Mouse (Mus musculus) liver, adult 2 months (tissue): Measurements from ENCODE around the gene Atrnl1. TPM values are rescaled to one million over a fixed set of nuclear protein-coding genes. Genes with fewer than 3 reads are reported as not detected.

Experiments used
- DNase-seq: peaks from one replicate; pipeline ENCODE4 v3.0.0-alpha.2; 2011; ENCODE audit warnings: low read depth, low spot score; ENCODE audit errors: extremely low read depth
- H3K27ac ChIP-seq: fragments of 200-500 bp; replicated peaks from 2 replicates; pipeline ENCODE4 v1.5.1; 2012; ENCODE audit warnings: low read depth, mild to moderate bottlenecking, control low read depth, inconsistent platforms, low read length; ENCODE audit not compliant: insufficient read depth
- H3K27me3 ChIP-seq: fragments of 200-500 bp; 2 replicates; pipeline ENCODE4 v1.6.1; 2012; ENCODE audit warnings: mild to moderate bottlenecking, moderate library complexity, low read length, inconsistent platforms; ENCODE audit not compliant: control insufficient read depth, insufficient read depth
- H3K36me3 ChIP-seq: fragments of 200-500 bp; 2 replicates; pipeline ENCODE4 v1.6.1; 2012; ENCODE audit warnings: low read length, inconsistent platforms; ENCODE audit not compliant: control insufficient read depth, insufficient read depth
- H3K4me1 ChIP-seq: fragments of 200-500 bp; 2 replicates; pipeline ENCODE4 v1.6.1; 2011; ENCODE audit warnings: low read length; ENCODE audit not compliant: control insufficient read depth, insufficient read depth
- H3K4me3 ChIP-seq: fragments of 200-500 bp; 2 replicates; pipeline ENCODE4 v1.5.1; 2011; ENCODE audit warnings: low read depth, mild to moderate bottlenecking, control low read depth, low read length, moderate library complexity; ENCODE audit not compliant: insufficient read depth
- H3K79me2 ChIP-seq: fragments of 200-500 bp; 2 replicates; pipeline ENCODE4 v1.6.1; 2012; ENCODE audit warnings: inconsistent platforms, mild to moderate bottlenecking, low read length, moderate library complexity; ENCODE audit not compliant: control insufficient read depth, insufficient read depth
- H3K9ac ChIP-seq: fragments of 200-500 bp; 2 replicates; pipeline ENCODE4 v1.6.1; 2012; ENCODE audit warnings: low read depth, mild to moderate bottlenecking, control low read depth, inconsistent platforms, low read length
- CTCF ChIP-seq: fragments of 200-500 bp; IDR thresholded peaks from 2 replicates; pipeline ENCODE4 v1.5.1; 2011; ENCODE audit warnings: low read depth, low read length, control low read depth
- POLR2A ChIP-seq: fragments of 200-500 bp; IDR thresholded peaks from 2 replicates; pipeline ENCODE4 v1.6.1; 2011; ENCODE audit warnings: low read length, control low read depth; ENCODE audit not compliant: insufficient read depth; ENCODE audit errors: extremely low read depth
- WGBS: fragments of 180-500 bp; shearing (Covaris S2); methylation state at CpG from one replicate; pipeline ENCODE4 v1.1.7; 2018; 5-methylcytosine and 5-hydroxymethylcytosine counted together
- polyA plus RNA-seq: library from polyadenylated mRNA; depleted of rRNA; stranded (reverse); fragments of >200 nt; gene quantifications from 2 replicates; pipeline ENCODE4 v1.2.3, GENCODE M21; 2012
- total RNA-seq: library from RNA; depleted of rRNA; stranded (reverse); fragments of >200 nt; gene quantifications from 2 replicates; pipeline ENCODE4 v1.2.3, GENCODE M21; 2014

The Atrnl1 gene
- total and polyA plus RNA-seq, 2 experiments, result 5.2 to 25.4 TPM

- TF ChIP-seq POLR2A (no peak), CTCF (no peak)
- Histone ChIP-seq H3K4me1 (no peaks in the 10 kb centered on the region), H3K9ac (no peak overlapping the region), H3K4me3 (no peak overlapping the region), H3K79me2 (no peaks in the 10 kb centered on the region), H3K27ac (no peak overlapping the region), H3K27me3 (no peaks in the 10 kb centered on the region), H3K36me3 (no peaks in the 10 kb centered on the region; the same call in 1 of the 2 replicates)
- WGBS, result 91% methylated on average over 9 of the region's 9 CpGs
- no peak for DNase-seq
Measured at GRCm38 (mm10) chr19:57802207-57802606, 191.4 kb downstream of the Atrnl1 start.

GRCm38 (mm10) chr19:57802771-57803482 lies 192.1 kb downstream of the Atrnl1 start:
- H3K27me3 ChIP-seq, result no peaks in the 10 kb centered on the region
- H3K9ac ChIP-seq, result no peak overlapping the region
- H3K27ac ChIP-seq, result no peak overlapping the region
- H3K4me1 ChIP-seq, result no peaks in the 10 kb centered on the region
- WGBS, result 78% methylated on average over 14 of the region's 14 CpGs
- H3K4me3 ChIP-seq, result no peak overlapping the region
- H3K79me2 ChIP-seq, result no peaks in the 10 kb centered on the region
- no peak for DNase-seq
- TF ChIP-seq POLR2A (no peak), CTCF (no peak)
- H3K36me3 ChIP-seq, result no peaks in the 10 kb centered on the region

- TF ChIP-seq POLR2A (no peak), CTCF (no peak)
- no peaks in the 10 kb centered on the region for H3K27me3 ChIP-seq
Measured at GRCm38 (mm10) chr19:57803483-57803820, 192.6 kb downstream of the Atrnl1 start.

GRCm38 (mm10) chr19:57808363-57808762 lies 197.5 kb downstream of the Atrnl1 start:
- Histone ChIP-seq H3K36me3 (no peaks in the 10 kb centered on the region), H3K27me3 (no peaks in the 10 kb centered on the region), H3K27ac (no peak overlapping the region), H3K4me3 (no peak overlapping the region), H3K79me2 (no peaks in the 10 kb centered on the region), H3K4me1 (no peaks in the 10 kb centered on the region), H3K9ac (no peak overlapping the region)
- TF ChIP-seq POLR2A (no peak), CTCF (no peak)
- WGBS, result 99% methylated on average over 2 of the region's 2 CpGs
- no peak for DNase-seq

More at GRCm38 (mm10) chr19:57803483-57803820, 192.6 kb downstream of the Atrnl1 start:
- Histone ChIP-seq H3K36me3 (no peaks in the 10 kb centered on the region), H3K4me1 (no peaks in the 10 kb centered on the region), H3K4me3 (no peak overlapping the region), H3K9ac (no peak overlapping the region), H3K79me2 (no peaks in the 10 kb centered on the region), H3K27ac (no peak overlapping the region)
- no peak for DNase-seq
- 48% methylated on average over 3 of the region's 3 CpGs for WGBS

GRCm38 (mm10) chr19:57814291-57814690 lies 203.5 kb downstream of the Atrnl1 start:
- no peak for TF ChIP-seq CTCF
- no peak for TF ChIP-seq POLR2A

GRCm38 (mm10) chr19:57816221-57816996 lies 205.6 kb downstream of the Atrnl1 start:
- H3K36me3 ChIP-seq, result no peaks in the 10 kb centered on the region
- DNase-seq, result peak; percentile 10
- H3K27me3 ChIP-seq, result no peaks in the 10 kb centered on the region
- TF ChIP-seq CTCF (peak; percentile 45; the same call in 1 of the 2 replicates), POLR2A (no peak)
- 90% methylated on average over 17 of the region's 17 CpGs for WGBS
- H3K27ac ChIP-seq, result no peak overlapping the region
- H3K9ac ChIP-seq, result no peak overlapping the region
- no peak overlapping the region for H3K4me3 ChIP-seq
- H3K79me2 ChIP-seq, result no peaks in the 10 kb centered on the region; the same call in 1 of the 2 replicates
- no peaks in the 10 kb centered on the region for H3K4me1 ChIP-seq

More at GRCm38 (mm10) chr19:57814291-57814690, 203.5 kb downstream of the Atrnl1 start:
- no peaks in the 10 kb centered on the region for H3K4me1 ChIP-seq
- no peak overlapping the region for H3K9ac ChIP-seq
- H3K4me3 ChIP-seq, result no peak overlapping the region
- no peaks in the 10 kb centered on the region for H3K27me3 ChIP-seq
- no peaks in the 10 kb centered on the region for H3K36me3 ChIP-seq
- WGBS, result 70% methylated on average over 6 of the region's 6 CpGs
- DNase-seq, result peak; percentile 16
- H3K79me2 ChIP-seq, result no peaks in the 10 kb centered on the region; the same call in 1 of the 2 replicates
- no peak overlapping the region for H3K27ac ChIP-seq
